Mouse (Mus musculus): Measurements from ENCODE around the gene Sobp. TPM values are rescaled to one million over a fixed set of nuclear protein-coding genes. Genes with fewer than 3 reads are reported as not detected.

Sobp gene
- polyA plus RNA-seq, 1 experiment from 2014 or later: 12.4 TPM

DNA sequence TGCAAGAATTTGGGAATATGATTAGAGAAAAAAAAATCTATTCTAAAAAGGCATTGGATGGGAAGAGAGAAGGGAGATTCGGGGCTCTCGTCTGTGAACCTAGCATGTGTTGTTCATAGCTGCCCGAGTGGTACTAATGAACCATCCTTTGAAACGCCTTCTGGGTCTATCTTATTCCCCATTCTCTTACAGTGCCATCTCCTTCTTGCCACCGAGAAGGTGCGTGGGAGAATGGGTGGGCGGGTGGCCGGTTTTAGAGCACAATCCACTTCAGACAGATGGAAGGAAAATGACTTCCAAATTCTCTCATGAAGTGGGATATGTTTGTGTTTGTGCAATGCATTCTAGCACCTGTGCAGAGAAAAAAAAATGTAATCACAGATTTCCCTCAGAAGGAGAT is 67.7 kb downstream of the Sobp start:
- H3K4me1 ChIP-seq (ENCODE audit: control insufficient read depth, insufficient read depth, low read length): peaks cover 30% of the 10 kb centered on the region
- H3K36me3 ChIP-seq (ENCODE audit: control insufficient read depth, insufficient read depth, low read length): no peaks in the 10 kb centered on the region
- ATAC-seq: no peak
- H3K27me3 ChIP-seq (ENCODE audit: control insufficient read depth, insufficient read depth, low read depth, low read length): no peaks in the 10 kb centered on the region
- H3K27ac ChIP-seq (ENCODE audit: low read length): no peak overlapping the region
- WGBS: 56% methylated on average over 8 of the region's 8 CpGs
- H3K4me2 ChIP-seq (ENCODE audit: low read length): no peak overlapping the region
- no peak overlapping the region for H3K9ac ChIP-seq (ENCODE audit: low read depth, low read length)
- H3K4me3 ChIP-seq (ENCODE audit: low read depth, low read length): no peak overlapping the region
- no peaks in the 10 kb centered on the region for H3K9me3 ChIP-seq (replicated peaks; ENCODE audit: control insufficient read depth, low read length, poor library complexity, severe bottlenecking)

DNA sequence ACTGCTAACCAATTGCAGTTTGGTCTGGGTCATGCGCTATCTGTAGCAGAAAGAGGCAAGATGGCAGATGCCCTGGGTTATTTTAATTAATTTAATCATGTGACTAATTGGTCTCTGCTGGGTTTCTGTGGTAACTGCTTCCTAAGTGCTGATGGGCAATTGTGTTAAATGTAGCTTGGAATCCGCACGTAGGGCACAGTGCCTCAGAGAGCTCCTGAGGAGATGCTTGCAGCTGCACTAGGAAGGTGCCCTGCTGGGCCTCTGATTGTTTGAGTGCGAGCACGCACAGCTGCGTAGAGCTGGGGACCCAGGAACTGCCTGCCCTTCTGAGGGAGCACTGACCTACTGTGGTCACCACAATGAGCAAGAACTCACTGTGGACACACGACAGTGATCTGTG is 68.1 kb downstream of the Sobp start:
- H3K27me3 ChIP-seq (ENCODE audit: control insufficient read depth, insufficient read depth, low read depth, low read length): no peaks in the 10 kb centered on the region
- H3K9me3 ChIP-seq (replicated peaks; ENCODE audit: control insufficient read depth, low read length, poor library complexity, severe bottlenecking): no peaks in the 10 kb centered on the region
- no peak overlapping the region for H3K27ac ChIP-seq (ENCODE audit: low read length)
- H3K4me3 ChIP-seq (ENCODE audit: low read depth, low read length): no peak overlapping the region
- H3K4me2 ChIP-seq (ENCODE audit: low read length): no peak overlapping the region
- H3K36me3 ChIP-seq (ENCODE audit: control insufficient read depth, insufficient read depth, low read length): no peaks in the 10 kb centered on the region
- H3K9ac ChIP-seq (ENCODE audit: low read depth, low read length): no peak overlapping the region
- 21% methylated on average over 7 of the region's 7 CpGs for WGBS
- H3K4me1 ChIP-seq (ENCODE audit: control insufficient read depth, insufficient read depth, low read length): peaks cover 32% of the 10 kb centered on the region
- peak; percentile 46; the same call in 1 of the 2 replicates for ATAC-seq

DNA sequence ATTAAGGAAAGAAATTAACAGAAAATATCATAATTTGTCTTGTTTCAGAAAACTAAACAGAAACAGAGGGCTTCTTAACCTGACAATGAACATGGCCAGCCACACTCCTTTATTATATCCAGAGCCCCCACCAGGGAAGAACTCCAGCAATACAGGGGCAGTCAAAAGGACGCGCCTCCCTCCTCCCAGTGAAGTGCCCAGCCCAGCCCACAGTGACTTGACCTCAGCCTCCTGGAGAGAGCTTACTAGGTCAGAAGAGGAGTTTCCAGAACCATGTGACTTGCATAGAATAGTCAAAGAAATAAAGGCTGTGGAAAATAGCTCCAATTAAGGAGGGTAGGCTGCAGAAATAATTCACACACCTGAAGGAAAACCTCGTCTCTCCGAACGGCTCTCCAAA is 73.8 kb downstream of the Sobp start:
- no peaks in the 10 kb centered on the region for H3K9me3 ChIP-seq (replicated peaks; ENCODE audit: control insufficient read depth, low read length, poor library complexity, severe bottlenecking)
- ATAC-seq: no peak
- no peak overlapping the region for H3K4me3 ChIP-seq (ENCODE audit: low read depth, low read length)
- H3K4me2 ChIP-seq (ENCODE audit: low read length): no peak overlapping the region
- no peak overlapping the region for H3K9ac ChIP-seq (ENCODE audit: low read depth, low read length)
- WGBS: 26% methylated on average over 5 of the region's 5 CpGs
- no peaks in the 10 kb centered on the region for H3K27me3 ChIP-seq (ENCODE audit: control insufficient read depth, insufficient read depth, low read depth, low read length)
- H3K4me1 ChIP-seq (ENCODE audit: control insufficient read depth, insufficient read depth, low read length): peaks cover 59% of the 10 kb centered on the region
- peak overlapping the region; percentile 0; the same call in 1 of the 2 replicates for H3K27ac ChIP-seq (ENCODE audit: low read length)
- H3K36me3 ChIP-seq (ENCODE audit: control insufficient read depth, insufficient read depth, low read length): no peaks in the 10 kb centered on the region

DNA sequence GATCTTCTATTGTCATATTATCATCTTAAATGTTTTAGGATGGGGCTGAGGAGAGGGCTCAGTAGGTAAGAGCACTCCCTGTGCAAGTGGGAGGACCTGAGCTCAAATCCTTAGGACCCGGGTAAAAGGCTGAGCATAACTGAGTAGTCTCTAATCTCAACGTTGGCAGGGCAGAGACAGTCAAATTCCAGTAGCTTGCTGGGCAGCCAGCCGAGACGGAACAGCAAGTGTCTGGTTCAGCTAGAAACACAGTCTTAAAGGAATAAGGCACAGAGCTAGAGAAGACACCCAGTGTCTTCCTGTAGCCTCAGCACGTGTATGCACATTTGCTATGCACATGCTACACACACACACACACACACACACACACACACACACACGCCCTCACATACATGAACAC is 75.1 kb downstream of the Sobp start:
- H3K4me2 ChIP-seq (ENCODE audit: low read length): no peak overlapping the region
- no peak overlapping the region for H3K4me3 ChIP-seq (ENCODE audit: low read depth, low read length)
- H3K36me3 ChIP-seq (ENCODE audit: control insufficient read depth, insufficient read depth, low read length): no peaks in the 10 kb centered on the region
- H3K27me3 ChIP-seq (ENCODE audit: control insufficient read depth, insufficient read depth, low read depth, low read length): no peaks in the 10 kb centered on the region
- WGBS: 52% methylated on average over 6 of the region's 6 CpGs
- H3K9me3 ChIP-seq (replicated peaks; ENCODE audit: control insufficient read depth, low read length, poor library complexity, severe bottlenecking): no peaks in the 10 kb centered on the region
- no peak for ATAC-seq
- H3K27ac ChIP-seq (ENCODE audit: low read length): 0 out of 2 replicates have a peak overlapping the region, but pooled peaks have one; percentile 9
- no peak overlapping the region for H3K9ac ChIP-seq (ENCODE audit: low read depth, low read length)
- H3K4me1 ChIP-seq (ENCODE audit: control insufficient read depth, insufficient read depth, low read length): peaks cover 67% of the 10 kb centered on the region

DNA sequence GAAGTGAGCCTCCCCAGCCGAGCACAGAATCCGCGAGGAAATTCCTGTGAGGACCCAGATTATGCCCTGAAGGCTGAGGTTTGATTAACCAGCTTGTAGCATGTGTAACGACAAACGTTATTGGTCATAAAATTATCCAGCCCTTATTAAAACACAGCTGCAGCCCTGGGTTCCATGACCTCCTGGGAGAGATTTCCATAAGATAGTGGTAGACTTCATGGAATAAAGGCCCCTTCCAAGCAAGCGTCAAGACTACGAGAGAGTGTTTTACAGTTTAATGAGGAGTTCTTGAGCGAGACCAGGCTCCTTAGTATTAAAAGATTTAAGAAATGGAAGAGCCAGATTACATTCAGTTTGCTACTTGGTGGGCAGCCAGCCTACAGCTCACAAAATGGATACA is 76.6 kb downstream of the Sobp start:
- Histone ChIP-seq H3K9me3 (replicated peaks; ENCODE audit: control insufficient read depth, low read length, poor library complexity, severe bottlenecking) (no peaks in the 10 kb centered on the region), H3K27ac (ENCODE audit: low read length) (no peak overlapping the region), H3K4me2 (ENCODE audit: low read length) (no peak overlapping the region), H3K36me3 (ENCODE audit: control insufficient read depth, insufficient read depth, low read length) (no peaks in the 10 kb centered on the region), H3K27me3 (ENCODE audit: control insufficient read depth, insufficient read depth, low read depth, low read length) (no peaks in the 10 kb centered on the region), H3K9ac (ENCODE audit: low read depth, low read length) (no peak overlapping the region), H3K4me3 (ENCODE audit: low read depth, low read length) (no peak overlapping the region), H3K4me1 (ENCODE audit: control insufficient read depth, insufficient read depth, low read length) (peaks cover 60% of the 10 kb centered on the region)
- 30% methylated on average over 8 of the region's 8 CpGs for WGBS
- no peak for ATAC-seq

DNA sequence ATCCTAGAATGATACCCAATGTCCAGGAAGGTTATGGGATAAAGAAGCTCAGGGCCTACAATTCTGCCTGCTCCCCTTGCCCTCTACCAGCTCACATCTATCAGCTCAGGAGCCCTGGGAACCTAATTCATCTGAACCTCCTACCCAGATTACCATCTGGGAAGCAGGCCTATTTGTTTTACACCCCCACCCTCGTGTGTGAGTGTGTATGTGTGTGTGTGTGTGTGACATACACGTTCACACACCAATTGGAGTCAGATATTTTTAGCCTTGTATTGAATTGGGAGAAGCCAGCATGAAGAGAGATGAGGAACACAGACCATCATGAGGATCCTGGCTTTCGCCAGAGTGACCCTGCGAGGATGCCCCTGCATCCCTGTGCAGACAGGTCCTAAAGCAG is 77.7 kb downstream of the Sobp start:
- no peak overlapping the region for H3K9ac ChIP-seq (ENCODE audit: low read depth, low read length)
- no peak overlapping the region for H3K4me2 ChIP-seq (ENCODE audit: low read length)
- no peaks in the 10 kb centered on the region for H3K27me3 ChIP-seq (ENCODE audit: control insufficient read depth, insufficient read depth, low read depth, low read length)
- peaks cover 55% of the 10 kb centered on the region for H3K4me1 ChIP-seq (ENCODE audit: control insufficient read depth, insufficient read depth, low read length)
- H3K27ac ChIP-seq (ENCODE audit: low read length): no peak overlapping the region
- no peak for ATAC-seq
- no peak overlapping the region for H3K4me3 ChIP-seq (ENCODE audit: low read depth, low read length)
- WGBS: 81% methylated on average over 4 of the region's 4 CpGs
- no peaks in the 10 kb centered on the region for H3K9me3 ChIP-seq (replicated peaks; ENCODE audit: control insufficient read depth, low read length, poor library complexity, severe bottlenecking)
- no peaks in the 10 kb centered on the region for H3K36me3 ChIP-seq (ENCODE audit: control insufficient read depth, insufficient read depth, low read length)

DNA sequence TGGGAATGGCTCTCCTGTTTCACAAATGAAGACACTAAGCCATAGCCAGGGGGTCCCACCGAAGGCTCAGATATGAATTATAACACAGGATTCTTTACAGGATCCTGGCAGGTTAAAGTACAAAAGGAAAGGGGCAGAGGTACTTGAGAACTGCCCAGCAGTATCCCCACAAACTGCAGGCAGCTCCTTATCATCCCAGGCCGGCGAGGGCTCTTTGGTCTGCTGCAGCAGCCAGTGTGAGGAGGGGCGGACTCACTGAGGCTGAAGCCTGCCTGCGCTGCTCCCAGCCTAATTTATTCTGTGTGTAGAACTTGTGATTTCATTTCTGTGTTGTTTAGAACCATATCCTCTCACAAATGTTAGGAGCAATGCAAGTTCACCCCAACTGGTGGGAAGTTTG is 79.8 kb downstream of the Sobp start:
- Histone ChIP-seq H3K4me1 (ENCODE audit: control insufficient read depth, insufficient read depth, low read length) (peaks cover 37% of the 10 kb centered on the region), H3K9ac (ENCODE audit: low read depth, low read length) (no peak overlapping the region), H3K9me3 (replicated peaks; ENCODE audit: control insufficient read depth, low read length, poor library complexity, severe bottlenecking) (no peaks in the 10 kb centered on the region), H3K4me2 (ENCODE audit: low read length) (no peak overlapping the region), H3K27me3 (ENCODE audit: control insufficient read depth, insufficient read depth, low read depth, low read length) (no peaks in the 10 kb centered on the region), H3K27ac (ENCODE audit: low read length) (peak overlapping the region; percentile 48), H3K4me3 (ENCODE audit: low read depth, low read length) (no peak overlapping the region), H3K36me3 (ENCODE audit: control insufficient read depth, insufficient read depth, low read length) (no peaks in the 10 kb centered on the region)
- 9% methylated on average over 5 of the region's 5 CpGs for WGBS
- no peak; the same call in 1 of the 2 replicates for ATAC-seq

DNA sequence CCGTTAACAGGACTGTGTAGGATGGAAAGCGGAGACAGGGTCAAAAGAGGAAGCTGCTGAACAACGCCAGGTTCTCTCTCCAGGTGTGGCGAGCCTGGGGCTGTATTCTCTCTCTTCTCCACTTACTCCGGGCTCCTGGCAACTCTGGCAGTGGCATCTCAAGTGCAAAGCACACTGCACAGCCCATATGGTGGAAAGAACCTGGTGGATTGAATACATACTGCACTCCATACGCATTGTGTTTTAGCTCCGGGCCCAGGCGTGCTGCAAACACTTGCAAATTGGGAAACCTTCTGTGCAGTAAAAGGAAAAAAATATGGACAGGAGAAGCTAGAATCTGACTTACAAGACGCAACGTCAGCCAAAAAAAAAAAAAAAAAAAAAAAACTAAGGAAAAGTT is 80.9 kb downstream of the Sobp start:
- H3K36me3 ChIP-seq (ENCODE audit: control insufficient read depth, insufficient read depth, low read length): no peaks in the 10 kb centered on the region
- H3K9ac ChIP-seq (ENCODE audit: low read depth, low read length): no peak overlapping the region
- peaks cover 33% of the 10 kb centered on the region for H3K4me1 ChIP-seq (ENCODE audit: control insufficient read depth, insufficient read depth, low read length)
- H3K27me3 ChIP-seq (ENCODE audit: control insufficient read depth, insufficient read depth, low read depth, low read length): no peaks in the 10 kb centered on the region
- 66% methylated on average over 10 of the region's 10 CpGs for WGBS
- ATAC-seq: 0 out of 2 replicates have a peak, but pooled peaks have one; percentile 13
- H3K4me3 ChIP-seq (ENCODE audit: low read depth, low read length): no peak overlapping the region
- no peaks in the 10 kb centered on the region for H3K9me3 ChIP-seq (replicated peaks; ENCODE audit: control insufficient read depth, low read length, poor library complexity, severe bottlenecking)
- H3K27ac ChIP-seq (ENCODE audit: low read length): 0 out of 2 replicates have a peak overlapping the region, but pooled peaks have one; percentile 27
- no peak overlapping the region for H3K4me2 ChIP-seq (ENCODE audit: low read length)

DNA sequence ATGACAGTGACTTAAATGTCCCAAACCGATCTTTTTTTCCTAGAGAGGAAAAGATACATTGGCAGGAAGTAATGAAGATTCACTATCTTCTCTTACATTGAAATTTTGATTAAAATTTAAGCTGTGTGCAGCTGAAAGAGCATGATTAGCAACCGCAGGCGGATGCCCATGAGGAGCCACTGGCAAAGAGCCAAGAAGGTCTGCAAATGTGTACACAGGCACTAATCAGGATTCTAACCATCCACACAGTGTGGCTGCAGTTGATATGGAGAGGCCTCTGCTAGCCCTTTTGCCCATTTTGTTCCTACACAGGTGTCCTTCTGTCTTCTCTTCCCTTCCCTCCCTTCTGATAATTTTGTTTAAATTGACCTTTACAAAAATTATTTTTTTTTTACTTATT is 84.3 kb downstream of the Sobp start:
- H3K4me3 ChIP-seq (ENCODE audit: low read depth, low read length): no peak overlapping the region
- no peak for ATAC-seq
- no peak overlapping the region for H3K4me2 ChIP-seq (ENCODE audit: low read length)
- H3K27me3 ChIP-seq (ENCODE audit: control insufficient read depth, insufficient read depth, low read depth, low read length): no peaks in the 10 kb centered on the region
- peaks cover 18% of the 10 kb centered on the region for H3K4me1 ChIP-seq (ENCODE audit: control insufficient read depth, insufficient read depth, low read length)
- no peaks in the 10 kb centered on the region for H3K9me3 ChIP-seq (replicated peaks; ENCODE audit: control insufficient read depth, low read length, poor library complexity, severe bottlenecking)
- no peaks in the 10 kb centered on the region for H3K36me3 ChIP-seq (ENCODE audit: control insufficient read depth, insufficient read depth, low read length)
- H3K9ac ChIP-seq (ENCODE audit: low read depth, low read length): no peak overlapping the region
- WGBS: 41% methylated on average over 3 of the region's 3 CpGs
- H3K27ac ChIP-seq (ENCODE audit: low read length): no peak overlapping the region

All from midbrain, embryonic 16.5 days (tissue).